Mouse (Mus musculus): ENCODE data around the gene Lhfp. TPM values are rescaled to one million over a fixed set of nuclear protein-coding genes. Genes with fewer than 3 reads are reported as not detected.

Lhfp gene
- 80.2 TPM for polyA plus RNA-seq (2014; fragmentation: Illumina TruSeq; extraction: RNeasy Lipid Tissue Mini Kit (QIAGEN cat#74804); ENCODE audit: low read depth, low replicate concordance)

GRCm38 (mm10) chr3:53041411-53042239 is at the start of gene Lhfp:
Gene Lhfp (plus strand): TSS chr3:53041528.

GRCm38 (mm10) chr3:53016436-53017340 is 24.6 kb upstream of the Lhfp start, which contains the start of gene Cog6:
Gene Cog6 (minus strand): TSS chr3:53017237.

Other genes with a start within 250 kb of the Lhfp start
- gene Cog6, start 24.3 kb upstream of the Lhfp start, polyA plus RNA-seq (2014; fragmentation: Illumina TruSeq; extraction: RNeasy Lipid Tissue Mini Kit (QIAGEN cat#74804); ENCODE audit: low read depth, low replicate concordance) = 64.1 TPM

All from sigmoid colon, adult 10 weeks (tissue).